Mouse (Mus musculus): ENCODE data around the gene Cntnap1.

DNA sequence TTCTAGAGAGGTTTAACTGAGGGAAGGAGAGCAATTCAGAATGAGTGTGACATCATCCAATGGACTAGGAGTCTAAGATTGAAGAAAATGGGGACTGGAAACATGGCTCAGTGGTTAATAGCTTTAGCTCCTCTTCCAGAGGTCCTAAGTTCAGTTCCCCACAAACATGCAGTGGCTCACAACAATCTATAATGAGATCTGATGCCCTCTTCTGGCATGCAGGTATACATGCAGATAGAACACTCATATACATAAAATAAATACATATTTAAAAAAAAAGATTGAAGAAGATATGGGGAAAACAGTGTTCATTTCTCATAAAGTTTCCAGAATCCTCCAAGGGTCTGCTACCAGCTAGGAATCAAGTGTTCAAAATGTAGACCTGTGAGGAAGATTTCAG lies 65.1 kb downstream of the Cntnap1 start:
- TF ChIP-seq CTCF (IDR thresholded peaks at IDR 0.05; ENCODE audit: borderline replicate concordance, insufficient read depth, low read depth, low read length) (no peak), POLR2A (IDR thresholded peaks at IDR 0.05; ENCODE audit: borderline replicate concordance, insufficient read depth, low read length) (no peak)

All from cerebellum, adult 2 months (tissue).